ENCODE assay signal across 8 mouse cellular contexts in the genomic region with DNA sequence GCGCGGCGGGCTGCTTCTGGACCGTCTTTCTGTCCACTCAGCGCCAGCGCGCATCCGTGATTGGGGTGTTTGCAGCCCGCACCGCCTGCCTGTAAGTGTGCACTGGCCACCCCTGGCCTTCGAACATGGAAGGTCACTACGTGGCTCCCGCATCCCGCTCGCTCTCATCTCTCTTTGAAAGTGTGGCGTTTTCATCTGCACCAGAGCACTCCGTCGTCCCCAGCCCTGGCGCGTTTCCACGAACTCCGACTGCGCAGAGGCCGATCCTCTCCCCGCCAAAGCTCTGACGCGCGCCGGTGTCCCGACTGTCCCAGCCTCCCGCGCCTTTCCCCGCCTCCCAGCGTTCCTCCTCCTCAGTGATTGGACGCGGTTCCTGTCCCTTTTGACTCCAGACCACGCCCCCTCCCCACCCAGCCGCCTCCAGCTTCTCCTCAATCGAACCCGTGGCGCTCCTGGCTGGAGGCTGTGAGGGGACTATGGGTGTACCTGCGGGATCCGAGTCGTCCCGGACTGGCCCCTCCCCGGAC. TPM values are rescaled to one million over a fixed set of nuclear protein-coding genes. Genes with fewer than 3 reads are reported as not detected.
DNase-seq lines count a peak whose midpoint lies in the region; ATAC-seq lines count a peak whose summit lies in the region.

A gene (plus strand): TSS at position 434 of the 527 bp plus-strand sequence.

- no peaks in the 10 kb centered on the region for H3K36me3 ChIP-seq in forebrain, embryonic 11.5 days (ENCODE audit: control insufficient read depth, insufficient read depth, low read length)
- H3K36me3 ChIP-seq in heart, embryonic 16.5 days (ENCODE audit: control insufficient read depth, insufficient read depth): no peaks in the 10 kb centered on the region
- no peaks in the 10 kb centered on the region for H3K36me3 ChIP-seq in liver, embryonic 15.5 days (replicated peaks)
- no peaks in the 10 kb centered on the region for H3K36me3 ChIP-seq in neural tube, embryonic 12.5 days

- H3K9me3 ChIP-seq in forebrain, embryonic 11.5 days (ENCODE audit: control insufficient read depth, low read length): no peaks in the 10 kb centered on the region
- H3K9me3 ChIP-seq in heart, embryonic 16.5 days (replicated peaks; ENCODE audit: control insufficient read depth, low read length): no peaks in the 10 kb centered on the region
- no peaks in the 10 kb centered on the region for H3K9me3 ChIP-seq in liver, embryonic 15.5 days (replicated peaks)
- H3K9me3 ChIP-seq in neural tube, embryonic 12.5 days: no peaks in the 10 kb centered on the region

- peaks cover 14% of the 10 kb centered on the region for H3K27me3 ChIP-seq in forebrain, embryonic 11.5 days (ENCODE audit: control insufficient read depth, insufficient read depth, low read length)
- H3K27me3 ChIP-seq in heart, embryonic 16.5 days (ENCODE audit: control insufficient read depth, insufficient read depth, low read length): peaks cover 11% of the 10 kb centered on the region
- peaks cover 62% of the 10 kb centered on the region for H3K27me3 ChIP-seq in liver, embryonic 15.5 days
- H3K27me3 ChIP-seq in neural tube, embryonic 12.5 days (replicated peaks): peaks cover 22% of the 10 kb centered on the region

- no peaks in the 10 kb centered on the region; the same call in 1 of the 2 replicates for H3K4me1 ChIP-seq in forebrain, embryonic 11.5 days (replicated peaks; ENCODE audit: control insufficient read depth, insufficient read depth, low read length)
- 0 out of 2 replicates have a peak, but pooled peaks cover 4% of the 10 kb centered on the region for H3K4me1 ChIP-seq in heart, embryonic 16.5 days (ENCODE audit: control insufficient read depth, insufficient read depth, low read length)
- peaks cover 21% of the 10 kb centered on the region for H3K4me1 ChIP-seq in liver, embryonic 15.5 days (replicated peaks)
- peaks cover 15% of the 10 kb centered on the region for H3K4me1 ChIP-seq in neural tube, embryonic 12.5 days

- under 1% methylated on average over 46 of the region's 46 CpGs for WGBS in forebrain, embryonic 11.5 days
- WGBS in heart, embryonic 16.5 days: under 1% methylated on average over 46 of the region's 46 CpGs
- under 1% methylated on average over 46 of the region's 46 CpGs for WGBS in liver, embryonic 15.5 days (ENCODE audit: insufficient replicate concordance)
- WGBS in neural tube, embryonic 12.5 days: under 1% methylated on average over 46 of the region's 46 CpGs

- H3K27ac ChIP-seq in forebrain, embryonic 11.5 days (ENCODE audit: low read depth, low read length): no peak within 1 kb of the TSS
- peak within 1 kb of the TSS; percentile 58 for H3K27ac ChIP-seq in heart, embryonic 16.5 days (ENCODE audit: low read length)
- H3K27ac ChIP-seq in liver, embryonic 15.5 days (replicated peaks): peak within 1 kb of the TSS; percentile 62
- no peak within 1 kb of the TSS for H3K27ac ChIP-seq in neural tube, embryonic 12.5 days

- peak within 1 kb of the TSS; percentile 98 for H3K4me2 ChIP-seq in forebrain, embryonic 11.5 days (ENCODE audit: low read depth, low read length, severe bottlenecking)
- H3K4me2 ChIP-seq in heart, embryonic 16.5 days (ENCODE audit: low read depth, low read length): peak within 1 kb of the TSS; percentile 100
- H3K4me2 ChIP-seq in liver, embryonic 15.5 days: peak within 1 kb of the TSS; percentile 94
- H3K4me2 ChIP-seq in neural tube, embryonic 12.5 days (replicated peaks): peak within 1 kb of the TSS; percentile 98

- peak within 1 kb of the TSS; percentile 51 for H3K9ac ChIP-seq in forebrain, embryonic 11.5 days (ENCODE audit: low read length)
- H3K9ac ChIP-seq in heart, embryonic 16.5 days (ENCODE audit: low read length): peak within 1 kb of the TSS; percentile 81
- H3K9ac ChIP-seq in liver, embryonic 15.5 days: peak within 1 kb of the TSS; percentile 59
- peak within 1 kb of the TSS; percentile 69 for H3K9ac ChIP-seq in neural tube, embryonic 12.5 days

- peak; percentile 97 for ATAC-seq in forebrain, embryonic 11.5 days (replicated peaks; ENCODE audit: low FRiP score)
- ATAC-seq in heart, embryonic 16.5 days (replicated peaks; ENCODE audit: extremely low read depth, insufficient read depth, low FRiP score): peak; percentile 96
- peak; percentile 93 for ATAC-seq in liver, embryonic 15.5 days (ENCODE audit: insufficient read depth)
- peak; percentile 97 for ATAC-seq in neural tube, embryonic 12.5 days (ENCODE audit: low FRiP score, low read depth)

- H3K4me3 ChIP-seq in forebrain, embryonic 11.5 days (ENCODE audit: low read depth, low read length): peak within 1 kb of the TSS; percentile 65
- H3K4me3 ChIP-seq in heart, embryonic 16.5 days (ENCODE audit: low read length): peak within 1 kb of the TSS; percentile 81
- peak within 1 kb of the TSS; percentile 67 for H3K4me3 ChIP-seq in liver, embryonic 15.5 days (replicated peaks)
- H3K4me3 ChIP-seq in neural tube, embryonic 12.5 days: peak within 1 kb of the TSS; percentile 70

- peak; percentile 50 to 53 for DNase-seq in CD8-positive naive resting alpha-beta T cell, adult 2 months (ENCODE audit: low read depth in 2 of 2, low spot score in 2 of 2)
- DNase-seq in c-Kit-positive CD71-negative TER-119-negative erythroid progenitor cells, embryonic 14.5 days (ENCODE audit: low read depth): peak; percentile 96
- DNase-seq in forebrain, embryonic 11.5 days (ENCODE audit: low spot score): peak; percentile 99
- DNase-seq in kidney, postnatal 36 days: peak; percentile 98
- DNase-seq in telencephalon, adult 2 months (ENCODE audit: low read depth, low spot score): peak; percentile 94

RNA-seq across cellular contexts. Expression of the gene that starts here (rescaled TPM):
- polyA plus RNA-seq in forebrain, embryonic 11.5 days (2014; fragmentation: Nextera tagmentation; extraction: Ambion mirVana): 1.3 and 1.7 TPM in 2 replicates
- 0.88 and 1.0 TPM in 2 replicates for polyA plus RNA-seq in heart, embryonic 16.5 days (2015; fragmentation: Nextera tagmentation; extraction: Ambion mirVana)
- 10.1 and 15.5 TPM in 2 replicates for polyA plus RNA-seq in liver, embryonic 15.5 days (2015; fragmentation: Nextera tagmentation; extraction: Ambion mirVana)
- polyA plus RNA-seq in neural tube, embryonic 12.5 days (2016; fragmentation: Nextera tagmentation; extraction: Ambion mirVana): 1.00 and 1.5 TPM in 2 replicates

Comparison
In these comparisons a context has a peak if more than half of its experiments do, and no peak if none do; other contexts are left out.
1. H3K27ac ChIP-seq: peak in heart, embryonic 16.5 days (single experiment) and liver, embryonic 15.5 days (single experiment); none in forebrain, embryonic 11.5 days (single experiment) and neural tube, embryonic 12.5 days (single experiment).
2. Peak in every context shown above with its lines, with median percentiles within 50 percentile points of each other: DNase-seq, ATAC-seq, H3K4me2 ChIP-seq, H3K4me3 ChIP-seq and H3K9ac ChIP-seq.